Mouse (Mus musculus): Measurements from ENCODE around the gene Mtfp1. TPM values are rescaled to one million over a fixed set of nuclear protein-coding genes. Genes with fewer than 3 reads are reported as not detected.
A peak's percentile ranks its signal among the peaks of the same experiment; 100 is the strongest.

Gene Mtfp1
- total and polyA plus RNA-seq, 2 experiments from 2014 or later = 17.7 to 20.4 TPM

- Histone ChIP-seq H3K4me3 (ENCODE audit: low read length) (no peak overlapping the region), H3K4me1 (ENCODE audit: insufficient read depth, low read length) (peaks cover 20% of the 10 kb centered on the region), H3K4me2 (ENCODE audit: low read depth, low read length) (no peak overlapping the region), H3K9me3 (ENCODE audit: low read length) (peaks cover 3% of the 10 kb centered on the region; the same call in 1 of the 2 replicates), H3K9ac (replicated peaks; ENCODE audit: low read length) (no peak overlapping the region), H3K27ac (no peak overlapping the region), H3K36me3 (ENCODE audit: insufficient read depth, low read length) (no peaks in the 10 kb centered on the region), H3K27me3 (ENCODE audit: insufficient read depth, low read length) (no peaks in the 10 kb centered on the region)
- DNase-seq (ENCODE audit: low spot score) = no peak
- ATAC-seq = no peak
- no peak for TF ChIP-seq CTCF (IDR thresholded peaks at IDR 0.05; ENCODE audit: low read depth)
- WGBS = 69% methylated on average over 5 of the region's 5 CpGs
These were observed 27.0 kb upstream of the Mtfp1 start for GRCm38 (mm10) chr11:4122226-4122625.

GRCm38 (mm10) chr11:4121691-4122090, 26.4 kb upstream of the Mtfp1 start:
- Histone ChIP-seq H3K27ac (no peak overlapping the region), H3K4me3 (ENCODE audit: low read length) (no peak overlapping the region), H3K4me2 (ENCODE audit: low read depth, low read length) (no peak overlapping the region), H3K9ac (replicated peaks; ENCODE audit: low read length) (no peak overlapping the region), H3K4me1 (ENCODE audit: insufficient read depth, low read length) (peaks cover 25% of the 10 kb centered on the region), H3K36me3 (ENCODE audit: insufficient read depth, low read length) (no peaks in the 10 kb centered on the region), H3K9me3 (ENCODE audit: low read length) (peaks cover 3% of the 10 kb centered on the region; the same call in 1 of the 2 replicates), H3K27me3 (ENCODE audit: insufficient read depth, low read length) (no peaks in the 10 kb centered on the region)
- 86% methylated on average over 3 of the region's 3 CpGs for WGBS
- no peak for TF ChIP-seq CTCF (IDR thresholded peaks at IDR 0.05; ENCODE audit: low read depth)
- ATAC-seq (no peak), DNase-seq (ENCODE audit: low spot score) (no peak)

GRCm38 (mm10) chr11:4119635-4120034, 24.4 kb upstream of the Mtfp1 start:
- TF ChIP-seq CTCF (IDR thresholded peaks at IDR 0.05; ENCODE audit: low read depth) = no peak
- DNase-seq (ENCODE audit: low spot score) = no peak
- no peak overlapping the region for H3K4me3 ChIP-seq (ENCODE audit: low read length)
- H3K4me2 ChIP-seq (ENCODE audit: low read depth, low read length) = no peak overlapping the region
- H3K9ac ChIP-seq (replicated peaks; ENCODE audit: low read length) = no peak overlapping the region
- 0 out of 2 replicates have a peak, but pooled peaks cover 2% of the 10 kb centered on the region for H3K9me3 ChIP-seq (ENCODE audit: low read length)
- H3K36me3 ChIP-seq (ENCODE audit: insufficient read depth, low read length) = no peaks in the 10 kb centered on the region
- 55% methylated on average over 5 of the region's 5 CpGs for WGBS
- no peaks in the 10 kb centered on the region for H3K27me3 ChIP-seq (ENCODE audit: insufficient read depth, low read length)
- peaks cover 25% of the 10 kb centered on the region for H3K4me1 ChIP-seq (ENCODE audit: insufficient read depth, low read length)
- ATAC-seq = no peak
- no peak overlapping the region for H3K27ac ChIP-seq

GRCm38 (mm10) chr11:4118081-4118921, 23.1 kb upstream of the Mtfp1 start:
- Histone ChIP-seq H3K4me2 (ENCODE audit: low read depth, low read length) (peak overlapping the region; percentile 79), H3K9me3 (ENCODE audit: low read length) (no peaks in the 10 kb centered on the region), H3K36me3 (ENCODE audit: insufficient read depth, low read length) (no peaks in the 10 kb centered on the region), H3K4me3 (ENCODE audit: low read length) (peak overlapping the region; percentile 63), H3K27me3 (ENCODE audit: insufficient read depth, low read length) (no peaks in the 10 kb centered on the region), H3K9ac (replicated peaks; ENCODE audit: low read length) (peak overlapping the region; percentile 82), H3K27ac (peak overlapping the region; percentile 89), H3K4me1 (ENCODE audit: insufficient read depth, low read length) (peaks cover 25% of the 10 kb centered on the region)
- peak; percentile 78 for ATAC-seq
- WGBS = 2% methylated on average over 41 of the region's 41 CpGs
- no peak for TF ChIP-seq CTCF (IDR thresholded peaks at IDR 0.05; ENCODE audit: low read depth)
- DNase-seq (ENCODE audit: low spot score) = peak; percentile 89

GRCm38 (mm10) chr11:4117372-4118071, 22.3 kb upstream of the Mtfp1 start:
- peak; percentile 49 for TF ChIP-seq CTCF (IDR thresholded peaks at IDR 0.05; ENCODE audit: low read depth)
- peak; percentile 43 for ATAC-seq
- peak; percentile 50 for DNase-seq (ENCODE audit: low spot score)
- H3K4me3 ChIP-seq (ENCODE audit: low read length) = peak overlapping the region; percentile 63
- H3K27ac ChIP-seq = peak overlapping the region; percentile 89; the same call in 1 of the 2 replicates
- peaks cover 25% of the 10 kb centered on the region for H3K4me1 ChIP-seq (ENCODE audit: insufficient read depth, low read length)
- H3K9me3 ChIP-seq (ENCODE audit: low read length) = no peaks in the 10 kb centered on the region
- 12% methylated on average over 3 of the region's 3 CpGs for WGBS
- peak overlapping the region; percentile 79 for H3K4me2 ChIP-seq (ENCODE audit: low read depth, low read length)
- H3K36me3 ChIP-seq (ENCODE audit: insufficient read depth, low read length) = no peaks in the 10 kb centered on the region
- H3K27me3 ChIP-seq (ENCODE audit: insufficient read depth, low read length) = no peaks in the 10 kb centered on the region
- H3K9ac ChIP-seq (replicated peaks; ENCODE audit: low read length) = peak overlapping the region; percentile 82

GRCm38 (mm10) chr11:4116458-4117141, 21.4 kb upstream of the Mtfp1 start:
- H3K4me2 ChIP-seq (ENCODE audit: low read depth, low read length) = peak overlapping the region; percentile 79
- no peak overlapping the region for H3K9ac ChIP-seq (replicated peaks; ENCODE audit: low read length)
- DNase-seq (ENCODE audit: low spot score) (peak; percentile 55), ATAC-seq (0 out of 2 replicates have a peak, but pooled peaks have one; percentile 16)
- TF ChIP-seq CTCF (IDR thresholded peaks at IDR 0.05; ENCODE audit: low read depth) = 0 out of 2 replicates have a peak, but pooled peaks have one; percentile 1
- H3K36me3 ChIP-seq (ENCODE audit: insufficient read depth, low read length) = no peaks in the 10 kb centered on the region
- peaks cover 25% of the 10 kb centered on the region for H3K4me1 ChIP-seq (ENCODE audit: insufficient read depth, low read length)
- 30% methylated on average over 11 of the region's 11 CpGs for WGBS
- 0 out of 2 replicates have a peak overlapping the region, but pooled peaks have one; percentile 63 for H3K4me3 ChIP-seq (ENCODE audit: low read length)
- H3K27ac ChIP-seq = no peak overlapping the region
- H3K9me3 ChIP-seq (ENCODE audit: low read length) = no peaks in the 10 kb centered on the region
- no peaks in the 10 kb centered on the region for H3K27me3 ChIP-seq (ENCODE audit: insufficient read depth, low read length)

Data from hindbrain, postnatal 0 days (tissue).